Mouse (Mus musculus) CH12.LX (cell line): ENCODE results near the gene Eif4g3.

Source experiments
- CHD2 ChIP-seq: IDR thresholded peaks from 2 replicates; pipeline ENCODE4 v1.6.1; 2011; ENCODE audit warnings: low read length, improper control_type of control experiment
- CTCF ChIP-seq, 2 experiments: IDR thresholded peaks in 1 of 2; conservative IDR thresholded peaks in 1 of 2; 2 replicates each; pipeline ENCODE4 v1.5.1; 2011 to 2012; ENCODE audit warnings: low read depth in 2 of 2, low read length in 2 of 2, improper control_type of control experiment in 1 of 2, inconsistent platforms in 1 of 2, mild to moderate bottlenecking in 1 of 2, moderate library complexity in 1 of 2
- KAT2A ChIP-seq: IDR thresholded peaks from 2 replicates; pipeline ENCODE4 v1.6.1; 2012; ENCODE audit warnings: low read length, improper control_type of control experiment, inconsistent platforms; ENCODE audit not compliant: insufficient replicate concordance
- NRF1 ChIP-seq: IDR thresholded peaks from 2 replicates; pipeline ENCODE4 v1.6.1; 2014; ENCODE audit warnings: low read depth, mild to moderate bottlenecking, inconsistent platforms, low read length, improper control_type of control experiment, moderate library complexity
- POLR2A ChIP-seq: IDR thresholded peaks from 2 replicates; pipeline ENCODE4 v1.6.1; 2011; ENCODE audit warnings: low read depth, mild to moderate bottlenecking, improper control_type of control experiment, low read length
- TBP ChIP-seq: conservative IDR thresholded peaks from 2 replicates; pipeline ENCODE4 v1.6.1; 2011; ENCODE audit warnings: low read depth, low read length, improper control_type of control experiment

GRCm38 (mm10) chr4:137945376-137945775, 47.4 kb upstream of the Eif4g3 start:
- no peak for TF ChIP-seq NRF1
- peak; percentile 47 to 72 for TF ChIP-seq CTCF (conservative IDR thresholded peaks at IDR 0.05 in 1 of 2, IDR thresholded peaks at IDR 0.05 in 1 of 2; ENCODE audit: low read depth in 2 of 2, low read length in 2 of 2)
- TF ChIP-seq POLR2A, result no peak
- TF ChIP-seq CHD2, result no peak
- no peak for TF ChIP-seq TBP
- no peak for TF ChIP-seq KAT2A
